Mouse (Mus musculus) CH12F3 (cell line): Measurements from ENCODE around the gene Tcstv1.
"Not testable (repeated sequence)": the region's sequence is repeated elsewhere in the genome, so short reads cannot be mapped to it uniquely, and the experiment has no call there.

Source experiments
- in situ Hi-C: fragments of 300-500 bp; cut with MboI; formaldehyde crosslinking; loops from 2 replicates; pipeline ENCODE4 v1.14.3; 2020; ENCODE audit warnings: low sequenced_read_pairs

Gene Tcstv1

DNA sequence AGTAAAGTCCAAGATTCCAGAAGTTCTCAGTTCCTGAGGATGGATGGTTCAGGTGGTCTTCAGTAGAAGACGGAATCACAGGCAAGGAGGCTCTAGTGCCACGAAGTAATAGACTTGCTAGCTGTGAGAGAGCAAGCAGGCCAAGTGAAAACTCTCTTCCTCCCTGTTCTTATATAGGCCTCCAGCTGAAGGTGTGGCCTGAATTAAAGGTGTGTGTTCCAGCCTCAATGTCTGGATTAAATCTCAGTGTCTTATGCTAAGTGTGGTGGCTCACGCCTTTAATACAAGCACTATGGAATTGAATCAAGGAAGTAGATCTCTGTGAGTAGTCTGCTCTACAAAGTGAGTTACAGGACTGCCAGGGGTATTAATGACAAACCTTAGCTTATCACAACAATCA, at the start of gene Tcstv1:
TSS of gene Tcstv1 (minus strand) at position 101 of the 400 bp plus-strand sequence.
- in situ Hi-C loops = not testable (repeated sequence)

DNA sequence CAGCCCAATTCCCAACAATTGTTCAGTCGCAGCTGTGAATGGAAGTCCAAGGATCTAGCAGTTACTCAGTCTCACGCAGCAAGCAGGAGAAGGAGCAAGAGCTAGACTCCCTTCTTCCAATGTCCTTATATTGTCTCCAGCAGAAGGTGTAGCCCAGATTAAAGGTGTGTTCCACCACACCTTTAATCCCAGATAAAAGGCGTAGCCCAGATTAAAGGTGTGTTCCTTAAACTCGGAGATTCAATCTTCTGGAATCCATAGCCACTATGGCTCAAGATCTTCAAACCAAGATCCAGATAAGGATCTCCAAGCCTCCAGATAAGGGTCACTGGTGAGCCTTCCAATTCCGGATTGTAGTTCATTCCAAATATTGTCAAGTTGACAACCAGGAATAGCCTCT, 34.6 kb upstream of the Tcstv1 start, which contains the start of gene Gm21761:
TSS of gene Gm21761 (minus strand) at position 101 of the 400 bp plus-strand sequence.
- in situ Hi-C loops = not testable (repeated sequence)

DNA sequence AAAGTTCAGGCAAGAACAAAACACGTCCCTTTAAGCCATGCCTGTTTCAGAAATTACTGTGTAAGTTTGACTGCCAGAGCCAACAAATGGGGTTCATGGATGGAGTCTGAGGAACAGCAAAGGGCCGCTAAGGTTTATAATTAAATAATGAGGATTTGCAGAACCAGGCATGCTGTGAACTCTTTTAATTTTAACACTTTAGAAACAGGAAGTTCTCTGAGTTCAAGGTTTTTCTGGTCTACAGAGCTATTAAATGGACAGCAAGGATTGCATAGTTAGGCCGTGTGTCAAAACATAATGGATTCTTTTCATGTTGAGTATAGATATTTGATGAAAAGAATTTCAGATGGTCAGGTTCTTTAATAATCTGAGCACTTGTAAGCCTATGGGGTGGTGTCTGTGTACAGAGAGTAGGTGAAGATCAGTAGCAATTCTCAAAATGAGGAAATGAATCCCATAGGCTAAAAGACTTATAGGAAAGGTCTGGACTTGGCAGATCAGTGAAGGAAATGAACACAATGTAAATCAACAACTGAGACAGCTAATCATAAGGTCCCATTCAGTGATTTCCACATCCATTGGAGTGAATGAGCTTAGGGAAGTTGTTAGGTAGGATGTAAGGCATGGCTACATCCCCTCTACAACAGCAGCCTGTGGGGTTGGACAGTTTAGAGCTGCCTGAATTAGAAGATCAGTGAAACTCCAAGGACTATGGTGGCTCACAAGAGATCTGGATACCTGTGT, 30.2 kb upstream of the Tcstv1 start:
- in situ Hi-C loops = not testable (repeated sequence)

DNA sequence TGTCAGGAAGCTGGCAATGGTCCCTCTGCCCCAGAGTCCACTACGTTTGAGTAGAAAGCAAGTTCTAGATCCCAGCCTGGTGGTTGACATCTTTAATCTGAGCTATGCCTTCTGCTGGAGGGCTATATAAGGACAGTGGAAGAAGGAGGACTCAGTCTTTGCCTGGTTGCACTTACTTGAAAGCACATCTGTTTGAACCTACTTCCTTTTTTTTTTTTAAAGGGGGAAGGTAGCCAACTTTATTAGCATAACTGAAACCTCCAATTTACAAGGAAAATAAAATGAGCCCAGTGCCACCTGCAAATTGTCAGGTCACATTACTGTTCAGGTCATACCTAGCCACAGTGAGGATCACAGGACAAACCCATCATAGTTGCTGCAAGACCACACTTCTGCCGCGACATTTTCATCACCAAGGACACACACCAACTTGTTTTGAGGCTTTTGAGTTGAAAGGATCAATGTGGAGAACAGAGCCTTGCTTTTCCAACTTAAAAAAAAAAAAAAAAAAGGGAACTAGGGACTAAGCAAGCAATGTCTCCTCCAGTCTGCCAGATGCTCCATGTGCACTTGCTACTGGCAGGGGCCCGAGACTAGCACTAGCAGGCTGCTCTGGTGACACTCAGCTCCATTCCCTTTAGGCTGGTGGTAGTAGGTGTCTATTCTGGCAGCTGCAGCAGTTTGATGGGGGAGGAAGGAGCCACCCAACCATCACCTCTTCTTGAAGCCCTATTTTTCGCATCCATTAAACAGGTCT, 22.6 kb upstream of the Tcstv1 start:
- in situ Hi-C loops = not testable (repeated sequence)

DNA sequence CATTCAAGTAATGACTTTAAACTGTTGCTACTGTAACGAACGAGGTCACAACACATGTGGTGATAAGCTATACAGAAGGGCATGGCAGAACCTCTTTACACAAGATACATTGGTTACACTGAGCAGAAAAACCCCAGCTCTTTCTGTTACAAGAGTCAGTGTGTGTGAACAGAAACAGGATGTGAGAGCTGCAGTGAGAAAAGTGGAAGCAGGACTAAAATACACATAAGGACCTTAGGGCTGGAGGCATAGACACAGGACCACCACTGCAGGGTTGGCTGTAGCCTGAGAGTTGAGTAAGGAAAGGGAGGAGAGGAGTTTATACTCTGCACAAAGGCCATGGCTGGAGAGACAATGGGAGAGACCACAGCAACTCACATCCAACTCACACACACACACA, 21.9 kb upstream of the Tcstv1 start:
- in situ Hi-C loops = not testable (repeated sequence)

DNA sequence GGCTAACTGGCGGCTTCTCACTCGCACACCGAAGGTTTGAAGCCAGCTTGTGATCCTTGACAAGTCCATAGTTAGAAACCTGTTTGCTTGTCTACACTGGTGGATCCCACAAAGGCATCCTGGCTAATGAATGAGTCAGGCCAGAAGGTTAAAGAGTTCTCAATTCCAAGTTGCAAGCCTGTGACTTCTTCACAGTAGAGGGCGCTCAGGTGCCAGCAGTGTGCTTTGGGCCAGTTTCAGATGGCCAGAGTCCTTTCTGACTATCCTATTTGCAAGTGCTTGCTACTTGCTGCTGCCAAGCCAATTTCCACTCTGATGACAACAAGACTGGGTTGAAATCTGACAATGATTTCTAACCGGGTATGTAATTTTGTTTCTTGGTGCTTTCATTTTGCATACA, 4.0 kb upstream of the Tcstv1 start:
- in situ Hi-C loops = not testable (repeated sequence)

DNA sequence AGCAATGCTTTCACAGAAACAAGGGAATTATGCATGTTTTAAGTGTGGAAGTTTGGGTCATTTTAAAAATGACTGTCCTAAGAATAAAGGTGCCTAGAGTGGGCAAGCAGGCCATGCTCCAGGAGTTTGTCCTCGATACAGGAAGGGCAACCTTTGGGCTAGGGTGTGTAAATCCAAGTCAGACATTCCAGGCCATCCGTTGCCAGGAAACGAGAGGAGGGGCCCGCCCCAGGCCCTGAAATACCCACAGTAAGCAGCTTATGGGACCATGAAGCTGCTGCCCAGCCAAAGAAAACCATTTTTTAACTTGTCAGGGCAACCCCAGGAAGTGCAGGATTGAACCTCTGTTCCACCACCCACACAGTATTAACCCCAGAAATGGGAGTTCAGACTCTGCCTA, 7.7 kb downstream of the Tcstv1 start:
- in situ Hi-C loops = not testable (repeated sequence)

DNA sequence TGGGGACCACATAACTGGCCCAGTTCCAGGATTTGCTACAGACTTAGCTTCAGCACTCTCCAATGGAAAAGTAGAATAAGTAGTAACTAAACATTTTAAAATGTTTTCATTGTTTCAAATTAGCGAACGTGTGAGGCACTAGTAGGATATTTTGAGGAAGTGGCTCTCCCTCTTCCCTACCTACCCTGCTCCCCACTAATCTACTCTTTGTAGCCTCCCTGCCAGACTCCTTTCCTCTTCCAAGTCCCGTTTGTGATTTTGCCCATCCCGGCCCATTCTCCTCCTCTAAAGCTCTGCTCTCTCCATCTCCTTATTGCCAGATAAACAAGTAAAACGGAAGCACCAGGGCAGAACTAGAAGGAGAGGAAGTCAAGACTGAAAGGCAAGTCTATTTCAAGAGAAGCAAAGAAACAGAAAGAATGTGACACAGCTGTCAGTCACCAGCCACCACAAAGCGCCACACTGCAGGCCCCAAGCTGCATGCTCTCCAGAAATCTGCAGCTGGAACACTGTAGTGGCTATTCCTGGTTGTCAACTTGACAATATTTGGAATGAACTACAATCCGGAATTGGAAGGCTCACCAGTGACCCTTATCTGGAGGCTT, 30.1 kb downstream of the Tcstv1 start:
- in situ Hi-C loops = not testable (repeated sequence)

DNA sequence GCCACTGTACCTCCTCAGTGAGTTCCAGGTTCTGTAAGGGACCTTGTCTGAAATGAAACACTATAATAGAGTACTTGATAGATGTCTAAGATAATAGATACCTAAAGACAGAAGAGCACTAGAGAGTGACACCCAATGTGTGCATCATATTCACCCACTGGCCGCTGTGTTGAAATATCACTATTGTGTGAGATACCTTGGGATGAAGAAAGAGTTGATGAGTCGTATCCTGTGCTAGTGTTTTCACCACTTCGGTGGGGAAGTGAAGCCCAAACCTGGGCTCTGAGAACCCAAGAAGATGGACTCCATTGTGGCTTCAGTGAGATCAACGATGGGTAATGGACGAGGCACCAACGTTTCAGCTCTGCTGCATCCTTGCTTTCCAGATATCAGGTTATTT, 32.2 kb downstream of the Tcstv1 start:
- in situ Hi-C loops = not testable (repeated sequence)
